Mouse (Mus musculus): Measurements from ENCODE around the gene Hist2h4. TPM values are rescaled to one million over a fixed set of nuclear protein-coding genes. Genes with fewer than 3 reads are reported as not detected.

Gene Hist2h4
- total and polyA plus RNA-seq, 2 experiments = 0.75 to 6.0 TPM

- no peak overlapping the region for H3K9ac ChIP-seq (ENCODE audit: low read depth, low read length)
- DNase-seq (ENCODE audit: extremely low read depth, low read depth, low spot score) = no peak
- no peaks in the 10 kb centered on the region for H3K27me3 ChIP-seq (ENCODE audit: control insufficient read depth, insufficient read depth, low read length)
- H3K4me3 ChIP-seq (ENCODE audit: insufficient read depth, low read depth, low read length) = no peak overlapping the region
- no peaks in the 10 kb centered on the region for H3K79me2 ChIP-seq (ENCODE audit: control insufficient read depth, insufficient read depth, low read length)
- H3K27ac ChIP-seq (replicated peaks; ENCODE audit: insufficient read depth, low read depth, low read length) = no peak overlapping the region
- WGBS = 95% methylated on average over 5 of the region's 5 CpGs
- no peak for TF ChIP-seq CTCF (IDR thresholded peaks at IDR 0.05; ENCODE audit: low read depth, low read length)
- no peak for TF ChIP-seq POLR2A (IDR thresholded peaks at IDR 0.05; ENCODE audit: extremely low read depth, insufficient read depth, low read length)
- peaks cover 9% of the 10 kb centered on the region; the same call in 1 of the 2 replicates for H3K4me1 ChIP-seq (ENCODE audit: control insufficient read depth, insufficient read depth, low read length)
- no peaks in the 10 kb centered on the region for H3K36me3 ChIP-seq (ENCODE audit: control insufficient read depth, insufficient read depth, low read length)
Observed at GRCm38 (mm10) chr3:96260220-96260619, 2.9 kb downstream of the Hist2h4 start.

- H3K4me1 ChIP-seq (ENCODE audit: control insufficient read depth, insufficient read depth, low read length) = peaks cover 4% of the 10 kb centered on the region; the same call in 1 of the 2 replicates
Observed at GRCm38 (mm10) chr3:96257190-96257589, 5.9 kb downstream of the Hist2h4 start.

DNA sequence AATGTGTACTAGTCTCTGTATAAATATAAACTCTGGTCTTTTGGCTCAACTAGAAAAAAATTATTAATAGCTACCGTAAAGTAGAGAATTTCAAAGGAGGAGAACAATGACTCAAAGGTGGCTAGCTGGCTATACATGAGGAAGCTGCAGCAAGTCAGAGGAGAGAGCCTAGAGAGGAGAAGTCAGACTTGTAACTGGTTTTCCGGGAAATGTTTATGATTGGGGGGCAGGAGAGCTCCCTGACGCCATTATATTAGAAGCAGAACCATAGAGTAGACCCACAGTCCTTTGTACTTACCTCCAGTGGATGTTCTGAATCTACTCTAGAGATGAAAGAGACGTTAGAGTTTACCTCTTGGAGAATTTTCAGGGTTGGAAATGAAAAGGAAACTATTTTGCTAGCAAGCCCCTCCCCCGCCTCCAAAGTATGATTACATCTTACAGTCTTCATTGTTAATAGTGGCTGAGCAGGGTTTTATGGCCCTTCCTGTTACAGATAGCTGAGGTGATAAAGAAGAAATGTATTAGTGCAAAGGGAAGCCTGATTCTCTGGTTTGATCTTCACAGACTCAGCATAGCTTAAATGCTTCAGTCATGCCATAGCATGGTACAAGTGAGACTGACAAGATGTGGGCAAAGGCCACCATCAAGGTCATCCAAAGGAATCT lies 7.1 kb downstream of the Hist2h4 start:
- no peaks in the 10 kb centered on the region for H3K27me3 ChIP-seq (ENCODE audit: control insufficient read depth, insufficient read depth, low read length)
- TF ChIP-seq POLR2A (IDR thresholded peaks at IDR 0.05; ENCODE audit: extremely low read depth, insufficient read depth, low read length) (no peak), CTCF (IDR thresholded peaks at IDR 0.05; ENCODE audit: low read depth, low read length) (no peak)

More at GRCm38 (mm10) chr3:96257190-96257589, 5.9 kb downstream of the Hist2h4 start:
- no peaks in the 10 kb centered on the region for H3K36me3 ChIP-seq (ENCODE audit: control insufficient read depth, insufficient read depth, low read length)
- H3K9ac ChIP-seq (ENCODE audit: low read depth, low read length) = no peak overlapping the region
- no peak for TF ChIP-seq CTCF (IDR thresholded peaks at IDR 0.05; ENCODE audit: low read depth, low read length)
- TF ChIP-seq POLR2A (IDR thresholded peaks at IDR 0.05; ENCODE audit: extremely low read depth, insufficient read depth, low read length) = no peak
- no peak overlapping the region for H3K4me3 ChIP-seq (ENCODE audit: insufficient read depth, low read depth, low read length)
- H3K27ac ChIP-seq (replicated peaks; ENCODE audit: insufficient read depth, low read depth, low read length) = no peak overlapping the region
- H3K79me2 ChIP-seq (ENCODE audit: control insufficient read depth, insufficient read depth, low read length) = no peaks in the 10 kb centered on the region
- no peaks in the 10 kb centered on the region for H3K27me3 ChIP-seq (ENCODE audit: control insufficient read depth, insufficient read depth, low read length)
- DNase-seq (ENCODE audit: extremely low read depth, low read depth, low spot score) = no peak
- WGBS = 70% methylated on average over 3 of the region's 3 CpGs

GRCm38 (mm10) chr3:96254683-96255355 lies 8.3 kb downstream of the Hist2h4 start:
- Histone ChIP-seq H3K9ac (ENCODE audit: low read depth, low read length) (no peak overlapping the region), H3K79me2 (ENCODE audit: control insufficient read depth, insufficient read depth, low read length) (no peaks in the 10 kb centered on the region), H3K27ac (replicated peaks; ENCODE audit: insufficient read depth, low read depth, low read length) (no peak overlapping the region), H3K4me3 (ENCODE audit: insufficient read depth, low read depth, low read length) (no peak overlapping the region), H3K4me1 (ENCODE audit: control insufficient read depth, insufficient read depth, low read length) (no peaks in the 10 kb centered on the region; the same call in 1 of the 2 replicates), H3K27me3 (ENCODE audit: control insufficient read depth, insufficient read depth, low read length) (no peaks in the 10 kb centered on the region), H3K36me3 (ENCODE audit: control insufficient read depth, insufficient read depth, low read length) (no peaks in the 10 kb centered on the region)
- DNase-seq (ENCODE audit: extremely low read depth, low read depth, low spot score) = no peak
- 78% methylated on average over 10 of the region's 10 CpGs for WGBS
- TF ChIP-seq POLR2A (IDR thresholded peaks at IDR 0.05; ENCODE audit: extremely low read depth, insufficient read depth, low read length) (no peak), CTCF (IDR thresholded peaks at IDR 0.05; ENCODE audit: low read depth, low read length) (no peak)

More for the DNA sequence above, 7.1 kb downstream of the Hist2h4 start:
- Histone ChIP-seq H3K27ac (replicated peaks; ENCODE audit: insufficient read depth, low read depth, low read length) (no peak overlapping the region), H3K79me2 (ENCODE audit: control insufficient read depth, insufficient read depth, low read length) (no peaks in the 10 kb centered on the region), H3K9ac (ENCODE audit: low read depth, low read length) (no peak overlapping the region), H3K4me3 (ENCODE audit: insufficient read depth, low read depth, low read length) (no peak overlapping the region), H3K36me3 (ENCODE audit: control insufficient read depth, insufficient read depth, low read length) (no peaks in the 10 kb centered on the region), H3K4me1 (ENCODE audit: control insufficient read depth, insufficient read depth, low read length) (no peaks in the 10 kb centered on the region; the same call in 1 of the 2 replicates)
- WGBS = 68% methylated on average over 5 of the region's 5 CpGs
- no peak for DNase-seq (ENCODE audit: extremely low read depth, low read depth, low spot score)

DNA sequence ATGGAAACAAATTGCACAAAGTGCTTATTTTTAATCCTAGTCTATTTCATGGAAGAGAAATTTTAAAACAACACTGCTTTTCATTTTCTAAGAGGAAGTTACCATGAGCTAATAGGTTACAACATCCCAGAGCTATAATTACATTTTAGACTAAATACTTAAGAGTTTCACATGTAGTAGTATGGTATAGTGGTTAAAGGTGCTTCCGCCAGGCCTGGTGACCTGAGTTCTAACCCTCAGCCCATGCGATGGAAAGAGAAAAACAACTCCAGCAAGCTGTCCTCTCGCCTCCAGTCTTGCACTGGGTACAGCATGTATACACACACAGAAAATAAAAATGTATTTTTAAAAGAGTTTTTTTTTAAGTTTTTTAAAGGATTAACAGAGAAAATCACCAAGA lies 11.3 kb downstream of the Hist2h4 start:
- Histone ChIP-seq H3K79me2 (ENCODE audit: control insufficient read depth, insufficient read depth, low read length) (no peaks in the 10 kb centered on the region), H3K27me3 (ENCODE audit: control insufficient read depth, insufficient read depth, low read length) (no peaks in the 10 kb centered on the region), H3K4me1 (ENCODE audit: control insufficient read depth, insufficient read depth, low read length) (peaks cover 2% of the 10 kb centered on the region), H3K36me3 (ENCODE audit: control insufficient read depth, insufficient read depth, low read length) (no peaks in the 10 kb centered on the region), H3K4me3 (ENCODE audit: insufficient read depth, low read depth, low read length) (no peak overlapping the region), H3K27ac (replicated peaks; ENCODE audit: insufficient read depth, low read depth, low read length) (no peak overlapping the region), H3K9ac (ENCODE audit: low read depth, low read length) (no peak overlapping the region)
- DNase-seq (ENCODE audit: extremely low read depth, low read depth, low spot score) = no peak
- WGBS = 80% methylated on average over 3 of the region's 3 CpGs
- TF ChIP-seq POLR2A (IDR thresholded peaks at IDR 0.05; ENCODE audit: extremely low read depth, insufficient read depth, low read length) (no peak), CTCF (IDR thresholded peaks at IDR 0.05; ENCODE audit: low read depth, low read length) (no peak)

DNA sequence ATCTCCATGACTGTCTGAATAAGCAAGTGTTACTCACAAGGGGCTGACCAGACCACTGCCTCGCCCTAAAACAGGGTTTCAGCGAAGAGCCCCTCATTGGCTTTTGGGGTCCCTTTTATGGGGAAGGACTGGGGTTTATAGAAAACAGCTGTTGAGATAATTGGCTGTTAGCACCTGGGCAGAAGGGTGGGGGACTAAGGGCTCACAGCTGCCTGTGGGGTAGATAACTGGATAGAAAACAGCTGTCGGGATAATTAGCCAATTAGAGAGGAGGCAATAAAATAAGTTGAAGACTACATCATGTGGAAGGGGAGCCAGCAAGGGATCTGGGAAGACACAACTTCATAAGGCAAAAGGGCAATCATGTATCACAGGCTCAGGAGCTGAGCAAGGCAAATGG lies 12.2 kb downstream of the Hist2h4 start:
- no peak for DNase-seq (ENCODE audit: extremely low read depth, low read depth, low spot score)
- Histone ChIP-seq H3K27me3 (ENCODE audit: control insufficient read depth, insufficient read depth, low read length) (no peaks in the 10 kb centered on the region), H3K27ac (replicated peaks; ENCODE audit: insufficient read depth, low read depth, low read length) (no peak overlapping the region), H3K36me3 (ENCODE audit: control insufficient read depth, insufficient read depth, low read length) (no peaks in the 10 kb centered on the region), H3K4me3 (ENCODE audit: insufficient read depth, low read depth, low read length) (no peak overlapping the region), H3K4me1 (ENCODE audit: control insufficient read depth, insufficient read depth, low read length) (peaks cover 2% of the 10 kb centered on the region; the same call in 1 of the 2 replicates), H3K9ac (ENCODE audit: low read depth, low read length) (no peak overlapping the region), H3K79me2 (ENCODE audit: control insufficient read depth, insufficient read depth, low read length) (no peaks in the 10 kb centered on the region)
- TF ChIP-seq CTCF (IDR thresholded peaks at IDR 0.05; ENCODE audit: low read depth, low read length) (no peak), POLR2A (IDR thresholded peaks at IDR 0.05; ENCODE audit: extremely low read depth, insufficient read depth, low read length) (no peak)
- 94% methylated on average over 3 of the region's 3 CpGs for WGBS

All from liver, adult 2 months (tissue).